Mouse (Mus musculus) lung, embryonic 14.5 days (tissue): ENCODE results near the gene Aagab. TPM values are rescaled to one million over a fixed set of nuclear protein-coding genes. Genes with fewer than 3 reads are reported as not detected.

Experiments
- ATAC-seq: fragments of 200-750 bp; cut with Nextera tagmentation; 2 replicates; pipeline ENCODE4 v1.8.0; 2017; ENCODE audit warnings: mild to moderate bottlenecking, moderate TSS enrichment, moderate library complexity; ENCODE audit not compliant: insufficient read depth
- DNase-seq: peaks from one replicate; pipeline ENCODE4 v3.0.0-alpha.2; 2015
- H3K27ac ChIP-seq: fragments of 300-500 bp; sonication (generic); 2 replicates; pipeline ENCODE4 v1.5.1; 2014; ENCODE audit warnings: low read depth, mild to moderate bottlenecking, moderate library complexity
- H3K27me3 ChIP-seq: fragments of 300-500 bp; sonication (generic); 2 replicates; pipeline ENCODE4 v1.6.1; 2014; ENCODE audit warnings: low read length, control low read depth; ENCODE audit not compliant: insufficient read depth
- H3K36me3 ChIP-seq: fragments of 300-500 bp; sonication (generic); 2 replicates; pipeline ENCODE4 v1.6.1; 2014; ENCODE audit warnings: control low read depth; ENCODE audit not compliant: insufficient read depth
- H3K4me1 ChIP-seq: fragments of 300-500 bp; sonication (generic); 2 replicates; pipeline ENCODE4 v1.6.1; 2014; ENCODE audit warnings: antibody characterized with exemption, control low read depth; ENCODE audit not compliant: insufficient read depth
- H3K4me2 ChIP-seq: fragments of 300-500 bp; sonication (generic); 2 replicates; pipeline ENCODE4 v1.6.1; 2014; ENCODE audit warnings: mild to moderate bottlenecking
- H3K4me3 ChIP-seq: fragments of 300-500 bp; sonication (generic); 2 replicates; pipeline ENCODE4 v1.5.1; 2014; ENCODE audit warnings: low read depth, low read length
- H3K9ac ChIP-seq: fragments of 300-500 bp; sonication (generic); 2 replicates; pipeline ENCODE4 v1.6.1; 2014
- H3K9me3 ChIP-seq: fragments of 300-500 bp; sonication (generic); 2 replicates; pipeline ENCODE4 v1.6.1; 2016; ENCODE audit warnings: low read depth, low read length, control low read depth
- CTCF ChIP-seq: IDR thresholded peaks from 2 replicates; pipeline ENCODE4 v1.5.1; 2016; ENCODE audit warnings: antibody characterized with exemption, low read depth
- WGBS: fragments of 180-500 bp; shearing (Covaris S2); extraction: QIAGEN DNeasy Blood & Tissue Kit; methylation state at CpG from one replicate; pipeline ENCODE4 v1.1.7; 2014; 5-methylcytosine and 5-hydroxymethylcytosine counted together
- polyA plus RNA-seq: library from polyadenylated mRNA; unstranded; fragments of >200 nt; fragmentation: Nextera tagmentation; extraction: Ambion mirVana; gene quantifications from 2 replicates; pipeline ENCODE4 v1.2.1, GENCODE M21; 2014

Gene Aagab
- polyA plus RNA-seq, 1 experiment from 2014 or later = 27.3 TPM

DNA sequence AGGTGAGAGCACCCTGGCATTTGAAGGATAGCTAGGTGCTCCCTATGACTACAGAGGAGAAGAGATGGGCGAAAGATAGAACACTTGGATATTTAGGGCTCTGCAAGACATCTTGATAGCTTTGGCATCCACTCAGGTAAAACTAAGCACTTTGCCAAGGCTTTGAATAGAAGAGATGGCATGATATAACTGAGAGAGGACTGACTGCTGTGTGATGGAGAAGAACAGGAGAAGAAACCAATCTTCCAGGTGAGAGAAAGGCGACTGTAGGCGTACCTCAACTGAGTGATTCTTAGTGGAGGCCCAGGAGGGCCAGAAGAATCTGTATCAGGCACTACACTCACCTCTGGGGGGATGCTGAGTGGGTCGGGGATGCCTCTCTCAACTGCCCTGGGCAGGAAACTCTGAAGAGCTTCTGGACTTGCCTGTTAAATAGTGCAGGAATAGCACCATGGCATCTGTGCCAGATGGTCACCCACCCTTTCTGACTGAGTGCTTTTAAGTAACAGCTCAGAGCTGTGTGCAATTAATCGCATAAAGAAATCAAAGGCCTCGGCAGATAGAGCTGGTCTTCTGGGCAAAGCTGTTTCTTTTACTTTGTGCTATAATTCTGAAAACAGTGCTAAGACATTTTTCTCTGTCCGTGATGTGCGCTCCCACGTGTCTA lies 22.8 kb downstream of the Aagab start:
- peaks cover 32% of the 10 kb centered on the region; the same call in 1 of the 2 replicates for H3K36me3 ChIP-seq
- H3K4me1 ChIP-seq = no peaks in the 10 kb centered on the region
- no peak overlapping the region for H3K9ac ChIP-seq
- DNase-seq = no peak
- no peaks in the 10 kb centered on the region for H3K27me3 ChIP-seq
- H3K9me3 ChIP-seq = no peaks in the 10 kb centered on the region
- no peak overlapping the region for H3K27ac ChIP-seq
- no peak overlapping the region for H3K4me3 ChIP-seq
- 91% methylated on average over 9 of the region's 9 CpGs for WGBS
- H3K4me2 ChIP-seq = no peak overlapping the region
- no peak for ATAC-seq
- TF ChIP-seq CTCF = no peak

- no peak for ATAC-seq
- no peak overlapping the region for H3K9ac ChIP-seq
- H3K4me2 ChIP-seq = no peak overlapping the region
- H3K27ac ChIP-seq = no peak overlapping the region
- peak; percentile 38 for TF ChIP-seq CTCF
- 0 out of 2 replicates have a peak, but pooled peaks cover 6% of the 10 kb centered on the region for H3K4me1 ChIP-seq
- 93% methylated on average over 4 of the region's 4 CpGs for WGBS
- H3K9me3 ChIP-seq = no peaks in the 10 kb centered on the region
- no peaks in the 10 kb centered on the region for H3K27me3 ChIP-seq
- H3K4me3 ChIP-seq = no peak overlapping the region
- peaks cover 13% of the 10 kb centered on the region for H3K36me3 ChIP-seq
- DNase-seq = no peak
Observed at GRCm38 (mm10) chr9:63632045-63632444, 29.6 kb downstream of the Aagab start.

DNA sequence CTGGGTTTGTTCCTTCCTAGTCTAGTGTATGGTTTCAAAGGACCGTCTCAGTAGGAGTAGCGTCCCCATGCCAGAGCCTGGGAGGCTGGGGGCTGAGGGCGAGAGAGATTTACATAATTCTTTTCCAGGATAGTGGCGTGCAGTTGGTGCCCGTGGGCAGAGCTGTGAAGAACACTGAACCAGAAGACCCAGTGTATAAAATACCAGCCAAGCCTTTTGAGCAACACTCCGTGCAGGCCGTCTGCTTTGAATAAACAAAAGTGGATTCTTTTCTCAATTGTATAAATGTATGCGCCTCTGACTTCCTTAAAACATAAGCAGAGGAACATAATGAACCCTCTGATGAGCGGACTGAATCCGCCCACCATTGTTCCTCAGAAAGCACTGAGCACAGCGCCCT lies 30.5 kb downstream of the Aagab start:
- ATAC-seq (no peak), DNase-seq (peak; percentile 69)
- Histone ChIP-seq H3K4me2 (peak overlapping the region; percentile 25; the same call in 1 of the 2 replicates), H3K27me3 (no peaks in the 10 kb centered on the region), H3K27ac (peak overlapping the region; percentile 65), H3K4me3 (no peak overlapping the region), H3K36me3 (peaks cover 18% of the 10 kb centered on the region), H3K4me1 (0 out of 2 replicates have a peak, but pooled peaks cover 6% of the 10 kb centered on the region), H3K9me3 (no peaks in the 10 kb centered on the region), H3K9ac (no peak overlapping the region)
- WGBS = 45% methylated on average over 11 of the region's 11 CpGs
- TF ChIP-seq CTCF = peak; percentile 27; the same call in 1 of the 2 replicates

DNA sequence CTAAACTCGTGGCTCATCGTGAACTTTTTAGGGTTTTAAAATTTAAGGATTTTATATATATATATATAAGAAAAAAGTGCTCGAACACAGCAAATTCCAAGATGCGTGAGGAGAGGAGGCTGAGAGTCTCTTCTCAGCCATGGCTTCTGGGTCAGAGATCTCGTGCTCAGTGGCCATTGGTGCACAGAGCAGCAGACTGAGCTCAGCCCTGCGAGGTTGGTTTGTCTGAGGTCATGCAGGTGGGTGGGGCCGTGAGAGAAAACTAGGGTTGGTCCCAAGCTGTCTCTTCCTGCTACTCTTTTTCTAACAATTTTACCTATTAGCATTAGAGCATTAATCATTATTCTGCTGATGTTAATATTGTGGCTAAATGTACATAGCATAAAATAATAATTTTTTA lies 30.9 kb downstream of the Aagab start:
- 59% methylated on average over 7 of the region's 7 CpGs for WGBS
- DNase-seq (no peak), ATAC-seq (no peak)
- peaks cover 15% of the 10 kb centered on the region for H3K36me3 ChIP-seq
- no peak overlapping the region for H3K9ac ChIP-seq
- H3K4me2 ChIP-seq = no peak overlapping the region
- TF ChIP-seq CTCF = no peak
- H3K27me3 ChIP-seq = no peaks in the 10 kb centered on the region
- H3K4me1 ChIP-seq = 0 out of 2 replicates have a peak, but pooled peaks cover 6% of the 10 kb centered on the region
- H3K4me3 ChIP-seq = no peak overlapping the region
- no peaks in the 10 kb centered on the region for H3K9me3 ChIP-seq
- H3K27ac ChIP-seq = no peak overlapping the region

DNA sequence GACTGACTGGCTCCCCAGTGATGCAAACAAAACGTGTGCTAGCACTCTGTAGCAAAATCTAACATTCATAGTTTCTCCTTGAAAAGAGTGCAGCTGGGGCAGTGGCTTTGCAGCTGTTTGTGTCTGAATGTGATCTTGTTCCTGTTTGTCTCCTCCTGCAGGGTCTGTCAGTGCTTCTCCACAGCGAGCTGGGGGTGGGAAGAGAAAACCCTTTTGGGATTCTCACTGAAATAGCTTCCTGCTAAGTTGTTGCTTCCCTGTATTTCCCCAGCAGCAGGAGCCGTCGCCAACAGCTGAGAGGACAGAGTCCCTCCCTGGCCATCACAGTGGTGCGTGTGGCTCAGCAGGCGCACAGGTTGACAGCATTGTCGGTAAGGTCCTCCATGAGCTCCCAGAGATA lies 33.7 kb downstream of the Aagab start:
- H3K4me3 ChIP-seq = no peak overlapping the region
- H3K9ac ChIP-seq = no peak overlapping the region
- no peak for ATAC-seq
- H3K9me3 ChIP-seq = no peaks in the 10 kb centered on the region
- no peak overlapping the region for H3K4me2 ChIP-seq
- peaks cover 22% of the 10 kb centered on the region for H3K36me3 ChIP-seq
- no peaks in the 10 kb centered on the region for H3K27me3 ChIP-seq
- no peak for DNase-seq
- no peak for TF ChIP-seq CTCF
- 68% methylated on average over 7 of the region's 7 CpGs for WGBS
- H3K4me1 ChIP-seq = 0 out of 2 replicates have a peak, but pooled peaks cover 6% of the 10 kb centered on the region
- H3K27ac ChIP-seq = no peak overlapping the region

DNA sequence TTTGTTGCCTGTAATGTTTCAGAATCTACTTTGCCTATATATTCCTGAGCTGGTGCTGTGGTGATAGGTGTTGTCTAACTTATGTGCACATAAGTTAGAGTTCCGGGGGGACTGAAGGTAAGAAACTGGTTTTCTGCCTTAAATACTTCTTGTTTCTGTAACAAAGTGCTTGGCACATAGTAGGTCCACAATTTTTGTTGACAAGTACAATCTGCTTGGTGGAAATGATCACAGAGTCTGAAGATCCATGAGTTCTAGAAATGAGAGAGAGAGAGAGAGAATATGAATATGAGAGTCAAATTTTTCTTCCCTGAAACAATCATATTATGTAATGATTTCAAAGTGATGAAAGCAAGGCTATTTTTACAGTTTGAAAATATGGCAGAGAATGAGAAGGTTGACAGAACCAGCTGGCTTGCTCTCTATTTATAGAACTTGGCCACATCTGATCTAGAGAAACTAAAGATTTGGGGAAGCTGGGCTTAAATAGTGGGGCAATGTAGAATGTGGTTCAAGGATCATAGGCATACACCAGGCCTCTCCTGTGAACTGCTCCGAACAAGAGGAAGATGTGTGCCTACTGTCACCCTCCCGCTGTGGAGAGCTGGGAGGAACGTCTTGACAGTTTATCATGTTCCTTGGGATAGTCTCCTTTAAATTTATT lies 39.7 kb downstream of the Aagab start:
- ATAC-seq = no peak
- WGBS = 84% methylated on average over 4 of the region's 4 CpGs
- Histone ChIP-seq H3K4me2 (no peak overlapping the region), H3K4me3 (no peak overlapping the region), H3K4me1 (no peaks in the 10 kb centered on the region), H3K36me3 (peaks cover 38% of the 10 kb centered on the region), H3K9me3 (no peaks in the 10 kb centered on the region), H3K27ac (no peak overlapping the region), H3K27me3 (no peaks in the 10 kb centered on the region), H3K9ac (no peak overlapping the region)
- TF ChIP-seq CTCF = no peak
- DNase-seq = no peak

- ATAC-seq (no peak), DNase-seq (no peak)
- H3K9ac ChIP-seq = no peak overlapping the region
- peaks cover 47% of the 10 kb centered on the region for H3K36me3 ChIP-seq
- H3K4me3 ChIP-seq = no peak overlapping the region
- no peak overlapping the region for H3K27ac ChIP-seq
- no peaks in the 10 kb centered on the region for H3K4me1 ChIP-seq
- 85% methylated on average over 6 of the region's 6 CpGs for WGBS
- H3K9me3 ChIP-seq = no peaks in the 10 kb centered on the region
- no peaks in the 10 kb centered on the region for H3K27me3 ChIP-seq
- no peak overlapping the region for H3K4me2 ChIP-seq
- TF ChIP-seq CTCF = no peak
Observed at GRCm38 (mm10) chr9:63644011-63644410, 41.6 kb downstream of the Aagab start.
